Mouse (Mus musculus) bone marrow macrophage, adult 2 months (primary cell): ENCODE measurements around the gene Sbk3.

Experiments used
- CTCF ChIP-seq: IDR thresholded peaks from 2 replicates; pipeline ENCODE4 v1.5.1; 2012; ENCODE audit warnings: low read depth, mild to moderate bottlenecking, low read length, moderate library complexity
- POLR2A ChIP-seq: IDR thresholded peaks from 2 replicates; pipeline ENCODE4 v1.6.1; 2012; ENCODE audit warnings: mild to moderate bottlenecking, low read depth, low read length, borderline replicate concordance

GRCm38 (mm10) chr7:4953815-4954445, 17.0 kb downstream of the Sbk3 start:
- TF ChIP-seq CTCF: no peak
- no peak for TF ChIP-seq POLR2A
